Mouse (Mus musculus): ENCODE measurements at regions not wholly inside any gene's neighbourhood (a gene's known extent, or its start where the extent isn't known, plus 50 kb on each side); places are given as distances from the start of the nearest gene placed in this dataset.

- no peak overlapping the region for H3K4me2 ChIP-seq (ENCODE audit: insufficient read depth, low read depth, poor library complexity, severe bottlenecking)
- H3K4me3 ChIP-seq (replicated peaks in 1 of 3; ENCODE audit: low read depth in 2 of 3, low read length in 2 of 3, poor library complexity in 1 of 3) = no peak overlapping the region
- H3K9ac ChIP-seq (ENCODE audit: insufficient read depth, low read depth) = no peak overlapping the region
- no peaks in the 10 kb centered on the region for H3K36me3 ChIP-seq (replicated peaks in 1 of 2; ENCODE audit: control insufficient read depth in 1 of 2, insufficient read depth in 1 of 2, low read length in 1 of 2)
- TF ChIP-seq ZC3H11A (IDR thresholded peaks at IDR 0.05; ENCODE audit: low read depth, low read length) (no peak), USF1 (IDR thresholded peaks at IDR 0.05; ENCODE audit: low read depth, low read length) (no peak), MXI1 (IDR thresholded peaks at IDR 0.05; ENCODE audit: low read depth, low read length) (no peak), MEF2A (IDR thresholded peaks at IDR 0.05; ENCODE audit: borderline replicate concordance, low read depth, low read length) (no peak), CHD1 (IDR thresholded peaks at IDR 0.05; ENCODE audit: low read depth, low read length) (no peak), NELFE (IDR thresholded peaks at IDR 0.05; ENCODE audit: low read depth, low read length) (no peak)
- peaks cover 0 to 5% of the 10 kb centered on the region in 2 experiments; a peak in 2 of 4 replicates for H3K4me1 ChIP-seq (ENCODE audit: control insufficient read depth in 1 of 2, insufficient read depth in 2 of 2)
- dilution Hi-C loops (cut with MboI; ENCODE audit: extremely low pct_ligation_motif_present, extremely low pct_unique_long_range_greater_than_20kb, low sequenced_read_pairs) (no loop called here), in situ Hi-C loops (cut with MboI; ENCODE audit: low pct_ligation_motif_present, low pct_unique_long_range_greater_than_20kb, low sequenced_read_pairs) (no loop called here)
- H3K79me2 ChIP-seq (replicated peaks; ENCODE audit: control insufficient read depth, extremely low read depth, insufficient read depth, poor library complexity, severe bottlenecking) = no peaks in the 10 kb centered on the region
- no peaks in the 10 kb centered on the region for H3K27me3 ChIP-seq (replicated peaks)
- no peak for DNase-seq (ENCODE audit: extremely low read depth)
- no peaks in the 10 kb centered on the region for H3K9me3 ChIP-seq (replicated peaks; ENCODE audit: low read length)
- H3K27ac ChIP-seq (ENCODE audit: insufficient read depth, low read depth) = no peak overlapping the region
Observed at GRCm38 (mm10) chr11:19154813-19155616, 136.2 kb upstream of the Meis1 start.

- TF ChIP-seq POLR2AphosphoS2 (IDR thresholded peaks at IDR 0.05; ENCODE audit: low read depth, low read length) (no peak), TBP (conservative IDR thresholded peaks at IDR 0.05; ENCODE audit: low read depth, low read length) (no peak), ELF1 (IDR thresholded peaks at IDR 0.05; ENCODE audit: low read depth, low read length) (no peak), USF2 (conservative IDR thresholded peaks at IDR 0.05; ENCODE audit: low read depth, low read length) (no peak), E2F4 (IDR thresholded peaks at IDR 0.05; ENCODE audit: insufficient replicate concordance, low read depth, low read length) (no peak), CHD2 (IDR thresholded peaks at IDR 0.05; ENCODE audit: low read length) (no peak), CHD1 (IDR thresholded peaks at IDR 0.05; ENCODE audit: low read depth, low read length) (no peak), SIN3A (IDR thresholded peaks at IDR 0.05; ENCODE audit: low read length) (no peak), KAT2A (IDR thresholded peaks at IDR 0.05; ENCODE audit: insufficient replicate concordance, low read length) (no peak), BHLHE40 (IDR thresholded peaks at IDR 0.05; ENCODE audit: low read depth, low read length) (no peak), MEF2A (IDR thresholded peaks at IDR 0.05; ENCODE audit: borderline replicate concordance, low read depth, low read length) (no peak), ZC3H11A (IDR thresholded peaks at IDR 0.05; ENCODE audit: low read depth, low read length) (no peak), SMC3 (IDR thresholded peaks at IDR 0.05; ENCODE audit: low read depth, low read length) (no peak), IRF4 (IDR thresholded peaks at IDR 0.05; ENCODE audit: low read depth, low read length) (no peak), MAFK (IDR thresholded peaks at IDR 0.05; ENCODE audit: insufficient replicate concordance, low read length) (no peak), MXI1 (IDR thresholded peaks at IDR 0.05; ENCODE audit: low read depth, low read length) (no peak), USF1 (IDR thresholded peaks at IDR 0.05; ENCODE audit: low read depth, low read length) (no peak), MAX (IDR thresholded peaks at IDR 0.05; ENCODE audit: low read length) (no peak), GABPA (IDR thresholded peaks at IDR 0.05; ENCODE audit: insufficient replicate concordance, low read depth, low read length) (no peak)
- Histone ChIP-seq H3K79me2 (replicated peaks; ENCODE audit: control insufficient read depth, extremely low read depth, insufficient read depth, poor library complexity, severe bottlenecking) (no peaks in the 10 kb centered on the region), H3K36me3 (replicated peaks in 1 of 2; ENCODE audit: control insufficient read depth in 1 of 2, insufficient read depth in 1 of 2, low read length in 1 of 2) (no peaks in the 10 kb centered on the region), H3K9ac (ENCODE audit: insufficient read depth, low read depth) (no peak overlapping the region), H3K27ac (ENCODE audit: insufficient read depth, low read depth) (no peak overlapping the region), H3K9me3 (replicated peaks; ENCODE audit: low read length) (no peaks in the 10 kb centered on the region), H3K4me2 (ENCODE audit: insufficient read depth, low read depth, poor library complexity, severe bottlenecking) (no peak overlapping the region), H3K4me1 (ENCODE audit: control insufficient read depth in 1 of 2, insufficient read depth in 2 of 2) (peaks cover 0 to 5% of the 10 kb centered on the region in 2 experiments; a peak in 2 of 4 replicates), H3K4me3 (replicated peaks in 1 of 3; ENCODE audit: low read depth in 2 of 3, low read length in 2 of 3, poor library complexity in 1 of 3) (no peak overlapping the region), H3K27me3 (replicated peaks) (no peaks in the 10 kb centered on the region)
- DNase-seq (ENCODE audit: extremely low read depth) = peak; percentile 14
- in situ Hi-C loops (cut with MboI; ENCODE audit: low pct_ligation_motif_present, low pct_unique_long_range_greater_than_20kb, low sequenced_read_pairs) (no loop called here), dilution Hi-C loops (cut with MboI; ENCODE audit: extremely low pct_ligation_motif_present, extremely low pct_unique_long_range_greater_than_20kb, low sequenced_read_pairs) (no loop called here)
Observed at GRCm38 (mm10) chr11:19155617-19155983, 136.8 kb upstream of the Meis1 start.
